ENCODE assay signal across 8 mouse cellular contexts in the genomic region with DNA sequence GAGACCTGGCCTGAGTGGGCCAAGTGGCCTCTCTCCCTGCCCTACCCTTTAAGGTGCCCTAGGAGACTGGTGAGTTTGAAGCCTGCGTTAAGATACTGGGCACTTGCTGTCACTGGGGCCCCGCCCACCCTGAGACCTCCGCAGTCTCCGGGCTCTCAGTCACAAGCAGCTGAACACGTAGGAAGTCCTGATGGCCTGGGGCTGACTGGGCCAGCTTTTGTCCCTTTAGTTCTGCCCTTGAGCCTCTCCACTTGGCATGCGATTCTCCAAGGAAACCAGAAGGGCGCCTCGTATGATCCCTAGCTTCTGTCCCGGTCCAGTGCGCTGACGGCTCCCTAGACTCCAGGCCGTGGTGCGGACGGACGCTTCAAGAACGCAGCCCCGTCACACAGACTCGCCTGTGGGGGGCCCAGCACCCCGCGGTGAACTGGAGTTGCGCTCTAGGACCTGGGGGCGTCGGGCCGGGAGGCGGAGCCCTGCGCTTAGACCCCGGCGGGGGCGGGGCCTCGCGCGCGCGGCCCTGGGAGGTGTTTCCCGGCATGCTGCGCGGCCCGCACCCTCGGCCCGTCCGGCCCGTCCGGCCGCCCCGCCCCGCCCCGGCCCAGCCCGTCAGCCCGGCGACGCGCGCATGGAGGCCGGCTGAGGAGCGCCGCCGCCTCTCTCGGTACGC. TPM values are rescaled to one million over a fixed set of nuclear protein-coding genes. Genes with fewer than 3 reads are reported as not detected.
DNase-seq lines count a peak whose midpoint lies in the region; ATAC-seq lines count a peak whose summit lies in the region.

No protein-coding gene starts in this region.

- H3K27me3 ChIP-seq in hindbrain, embryonic 10.5 days (ENCODE audit: insufficient read depth, poor library complexity, severe bottlenecking), result peaks cover 10% of the 10 kb centered on the region

- no peaks in the 10 kb centered on the region for H3K9me3 ChIP-seq in hindbrain, embryonic 10.5 days

- WGBS in hindbrain, embryonic 10.5 days, result under 1% methylated on average over 57 of the region's 59 CpGs

- peak overlapping the region; percentile 90 for H3K4me3 ChIP-seq in hindbrain, embryonic 10.5 days

- ATAC-seq in frontal cortex, adult (ENCODE audit: low TSS enrichment), result peak; percentile 80

- H3K4me1 ChIP-seq in hindbrain, embryonic 10.5 days (replicated peaks), result peaks cover 51% of the 10 kb centered on the region

- peak; percentile 95 for DNase-seq in Muller cell, postnatal 12 days (ENCODE audit: inconsistent ontology term)
- peak; percentile 88 for DNase-seq in cerebellum, adult 9-10 months
- DNase-seq in hindbrain, embryonic 10.5 days (ENCODE audit: low spot score), result peak; percentile 91
- peak; percentile 72 to 82 for DNase-seq in layer of hippocampus, postnatal 25 days (ENCODE audit: extremely low spot score in 1 of 2, low spot score in 1 of 2)
- DNase-seq in lung, postnatal 14 days, result peak; percentile 88
- peak; percentile 89 for DNase-seq in ovary, postnatal 36 days (ENCODE audit: low spot score)
- DNase-seq in thymus, postnatal 14 days, result peak; percentile 89

- H3K27ac ChIP-seq in hindbrain, embryonic 10.5 days, result peak overlapping the region; percentile 96

- peaks cover 18% of the 10 kb centered on the region; the same call in 1 of the 2 replicates for H3K36me3 ChIP-seq in hindbrain, embryonic 10.5 days

RNA-seq across cellular contexts. Expression of a gene that starts 0.7 kb away (rescaled TPM):
- 56.2 and 57.8 TPM in 2 replicates for polyA plus RNA-seq in hindbrain, embryonic 10.5 days (2016; fragmentation: Nextera tagmentation; extraction: Ambion mirVana)
- 10 to 100 TPM; 20.5 to 21.2 TPM for total RNA-seq in layer of hippocampus, postnatal 25 days (2021)

RNA-seq across cellular contexts. Expression of a gene that starts 13.3 kb away (rescaled TPM):
- polyA plus RNA-seq in hindbrain, embryonic 10.5 days (2016; fragmentation: Nextera tagmentation; extraction: Ambion mirVana), result 15.9 and 21.6 TPM in 2 replicates
- 10 to 100 TPM; 19.7 to 22.5 TPM for total RNA-seq in layer of hippocampus, postnatal 25 days (2021)

RNA-seq across cellular contexts. Expression of a gene that starts 16.1 kb away (rescaled TPM):
- 0.26 and 0.56 TPM in 2 replicates for polyA plus RNA-seq in hindbrain, embryonic 10.5 days (2016; fragmentation: Nextera tagmentation; extraction: Ambion mirVana)
- 100 to 1,000 TPM; 161 to 170 TPM for total RNA-seq in layer of hippocampus, postnatal 25 days (2021)

RNA-seq across cellular contexts. Expression of a gene that starts 47.3 kb away (rescaled TPM):
- polyA plus RNA-seq in hindbrain, embryonic 10.5 days (2016; fragmentation: Nextera tagmentation; extraction: Ambion mirVana), result 23.7 and 26.0 TPM in 2 replicates
- 10 to 100 TPM; 29.0 to 29.9 TPM for total RNA-seq in layer of hippocampus, postnatal 25 days (2021)

RNA-seq across cellular contexts. Expression of a gene that starts 52.9 kb away (rescaled TPM):
- polyA plus RNA-seq in hindbrain, embryonic 10.5 days (2016; fragmentation: Nextera tagmentation; extraction: Ambion mirVana), result 16.4 and 18.5 TPM in 2 replicates
- total RNA-seq in layer of hippocampus, postnatal 25 days (2021), result 10 to 100 TPM; 12.5 to 16.5 TPM

Comparison
In these comparisons a context has a peak if more than half of its experiments do, and no peak if none do; other contexts are left out.
1. Peak in every context shown above with its lines: DNase-seq, ATAC-seq, H3K4me3 ChIP-seq and H3K27ac ChIP-seq.